Mouse (Mus musculus): ENCODE measurements around the gene Kcnb1. TPM values are rescaled to one million over a fixed set of nuclear protein-coding genes. Genes with fewer than 3 reads are reported as not detected.

Kcnb1 gene
- total and polyA plus RNA-seq, 2 experiments from 2014 or later = 6.4 to 29.8 TPM

GRCm38 (mm10) chr2:167077199-167077962, 112.6 kb downstream of the Kcnb1 start:
- Histone ChIP-seq H3K27ac (ENCODE audit: low read depth, low read length) (no peak overlapping the region), H3K9me3 (ENCODE audit: low read length) (no peaks in the 10 kb centered on the region), H3K4me1 (ENCODE audit: insufficient read depth, low read length) (peaks cover 3% of the 10 kb centered on the region; the same call in 1 of the 2 replicates), H3K4me3 (ENCODE audit: low read depth, low read length) (no peak overlapping the region), H3K27me3 (ENCODE audit: insufficient read depth, low read length) (no peaks in the 10 kb centered on the region), H3K4me2 (ENCODE audit: low read depth, low read length, poor library complexity, severe bottlenecking) (no peak overlapping the region), H3K9ac (replicated peaks; ENCODE audit: low read length, poor library complexity, severe bottlenecking) (no peak overlapping the region), H3K36me3 (ENCODE audit: insufficient read depth, low read length) (no peaks in the 10 kb centered on the region)
- DNase-seq (ENCODE audit: low spot score) (no peak), ATAC-seq (ENCODE audit: low FRiP score) (no peak)
- 86% methylated on average over 11 of the region's 11 CpGs for WGBS
- no peak for TF ChIP-seq CTCF (IDR thresholded peaks at IDR 0.05)

- Histone ChIP-seq H3K4me2 (ENCODE audit: low read depth, low read length, poor library complexity, severe bottlenecking) (no peak overlapping the region), H3K27me3 (ENCODE audit: insufficient read depth, low read length) (no peaks in the 10 kb centered on the region), H3K9ac (replicated peaks; ENCODE audit: low read length, poor library complexity, severe bottlenecking) (no peak overlapping the region), H3K4me1 (ENCODE audit: insufficient read depth, low read length) (peaks cover 3% of the 10 kb centered on the region; the same call in 1 of the 2 replicates), H3K4me3 (ENCODE audit: low read depth, low read length) (no peak overlapping the region), H3K9me3 (ENCODE audit: low read length) (no peaks in the 10 kb centered on the region), H3K27ac (ENCODE audit: low read depth, low read length) (no peak overlapping the region), H3K36me3 (ENCODE audit: insufficient read depth, low read length) (no peaks in the 10 kb centered on the region)
- WGBS = 61% methylated on average over 2 of the region's 2 CpGs
- TF ChIP-seq CTCF (IDR thresholded peaks at IDR 0.05) = no peak
- DNase-seq (ENCODE audit: low spot score) = no peak
- no peak for ATAC-seq (ENCODE audit: low FRiP score)
Observed at GRCm38 (mm10) chr2:167076759-167077158, 113.2 kb downstream of the Kcnb1 start.

- Histone ChIP-seq H3K9ac (replicated peaks; ENCODE audit: low read length, poor library complexity, severe bottlenecking) (no peak overlapping the region), H3K4me3 (ENCODE audit: low read depth, low read length) (no peak overlapping the region), H3K36me3 (ENCODE audit: insufficient read depth, low read length) (no peaks in the 10 kb centered on the region), H3K27ac (ENCODE audit: low read depth, low read length) (no peak overlapping the region), H3K9me3 (ENCODE audit: low read length) (no peaks in the 10 kb centered on the region), H3K27me3 (ENCODE audit: insufficient read depth, low read length) (no peaks in the 10 kb centered on the region), H3K4me1 (ENCODE audit: insufficient read depth, low read length) (peaks cover 3% of the 10 kb centered on the region; the same call in 1 of the 2 replicates), H3K4me2 (ENCODE audit: low read depth, low read length, poor library complexity, severe bottlenecking) (no peak overlapping the region)
- TF ChIP-seq CTCF (IDR thresholded peaks at IDR 0.05) = no peak
- no peak for ATAC-seq (ENCODE audit: low FRiP score)
- no peak for DNase-seq (ENCODE audit: low spot score)
- 94% methylated on average over 4 of the region's 4 CpGs for WGBS
Observed at GRCm38 (mm10) chr2:167076352-167076751, 113.6 kb downstream of the Kcnb1 start.

- no peaks in the 10 kb centered on the region for H3K9me3 ChIP-seq (ENCODE audit: low read length)
- DNase-seq (ENCODE audit: low spot score) (no peak), ATAC-seq (ENCODE audit: low FRiP score) (no peak)
- no peak overlapping the region for H3K4me2 ChIP-seq (ENCODE audit: low read depth, low read length, poor library complexity, severe bottlenecking)
- no peak for TF ChIP-seq CTCF (IDR thresholded peaks at IDR 0.05)
- 92% methylated on average over 5 of the region's 5 CpGs for WGBS
- no peak overlapping the region for H3K27ac ChIP-seq (ENCODE audit: low read depth, low read length)
- H3K27me3 ChIP-seq (ENCODE audit: insufficient read depth, low read length) = no peaks in the 10 kb centered on the region
- no peak overlapping the region for H3K9ac ChIP-seq (replicated peaks; ENCODE audit: low read length, poor library complexity, severe bottlenecking)
- H3K36me3 ChIP-seq (ENCODE audit: insufficient read depth, low read length) = no peaks in the 10 kb centered on the region
- no peak overlapping the region for H3K4me3 ChIP-seq (ENCODE audit: low read depth, low read length)
- peaks cover 7% of the 10 kb centered on the region; the same call in 1 of the 2 replicates for H3K4me1 ChIP-seq (ENCODE audit: insufficient read depth, low read length)
Observed at GRCm38 (mm10) chr2:167074587-167074986, 115.4 kb downstream of the Kcnb1 start.

GRCm38 (mm10) chr2:167071641-167072601, 118.0 kb downstream of the Kcnb1 start:
- peak; percentile 100 for TF ChIP-seq CTCF (IDR thresholded peaks at IDR 0.05)
- Histone ChIP-seq H3K9me3 (ENCODE audit: low read length) (no peaks in the 10 kb centered on the region), H3K36me3 (ENCODE audit: insufficient read depth, low read length) (no peaks in the 10 kb centered on the region), H3K4me2 (ENCODE audit: low read depth, low read length, poor library complexity, severe bottlenecking) (peak overlapping the region; percentile 61), H3K27ac (ENCODE audit: low read depth, low read length) (peak overlapping the region; percentile 82), H3K9ac (replicated peaks; ENCODE audit: low read length, poor library complexity, severe bottlenecking) (peak overlapping the region; percentile 60), H3K27me3 (ENCODE audit: insufficient read depth, low read length) (no peaks in the 10 kb centered on the region), H3K4me3 (ENCODE audit: low read depth, low read length) (peak overlapping the region; percentile 35), H3K4me1 (ENCODE audit: insufficient read depth, low read length) (peaks cover 6% of the 10 kb centered on the region; the same call in 1 of the 2 replicates)
- DNase-seq (ENCODE audit: low spot score) (peak; percentile 98), ATAC-seq (ENCODE audit: low FRiP score) (peak; percentile 97)
- WGBS = 6% methylated on average over 22 of the region's 22 CpGs

All from midbrain, postnatal 0 days (tissue).